Mouse (Mus musculus) T-cell, adult 2 months (primary cell): ENCODE measurements around the gene Dnase2a.

Source experiments
- DNase-seq: peaks from one replicate; pipeline ENCODE4 v3.0.0; 2022; ENCODE audit warnings: low spot score

The Dnase2a gene

DNA sequence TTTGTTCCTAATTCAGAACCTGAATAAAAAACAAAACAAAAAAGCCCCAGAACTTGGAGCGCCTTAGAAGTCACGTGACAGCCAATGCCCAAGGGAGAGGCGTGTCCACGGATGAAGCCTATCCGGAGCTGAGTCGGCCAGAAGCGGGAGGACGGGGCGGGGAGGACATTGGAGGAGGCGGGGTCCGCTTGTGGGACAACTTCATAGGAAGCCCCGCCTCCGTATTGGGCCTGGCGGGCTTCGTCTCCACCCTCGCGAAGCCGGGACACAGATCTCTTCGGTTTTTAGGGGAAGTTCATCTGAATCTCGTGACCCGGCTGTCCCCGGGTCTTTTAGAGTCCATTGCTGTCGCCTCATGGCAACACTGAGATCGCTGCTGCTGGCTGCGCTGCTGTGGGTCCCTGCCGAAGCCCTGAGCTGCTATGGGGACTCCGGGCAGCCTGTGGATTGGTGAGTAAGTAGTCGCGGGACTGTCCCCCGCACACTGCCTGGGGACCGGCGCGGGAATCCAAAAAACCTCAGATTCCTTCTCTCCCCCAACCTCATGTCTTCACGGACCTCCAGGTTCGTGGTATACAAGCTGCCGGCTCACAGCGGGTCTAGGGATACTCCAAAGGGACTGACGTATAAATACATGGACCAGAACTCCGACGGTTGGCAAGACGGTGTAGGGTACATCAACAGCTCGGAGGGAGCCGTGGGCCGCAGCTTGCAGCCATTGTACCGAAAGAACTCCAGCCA lies at the start of gene Dnase2a:
Dnase2a (plus strand) TSS at position 140 of the 741 bp plus-strand sequence.
- peak; percentile 93 for DNase-seq

- DNase-seq = peak; percentile 84
Observed at GRCm38 (mm10) chr8:84871376-84872308, 36.7 kb upstream of the Dnase2a start, which contains the start of gene Syce2. Gene Syce2, plus strand, starts transcription at chr8:84872111.

DNA sequence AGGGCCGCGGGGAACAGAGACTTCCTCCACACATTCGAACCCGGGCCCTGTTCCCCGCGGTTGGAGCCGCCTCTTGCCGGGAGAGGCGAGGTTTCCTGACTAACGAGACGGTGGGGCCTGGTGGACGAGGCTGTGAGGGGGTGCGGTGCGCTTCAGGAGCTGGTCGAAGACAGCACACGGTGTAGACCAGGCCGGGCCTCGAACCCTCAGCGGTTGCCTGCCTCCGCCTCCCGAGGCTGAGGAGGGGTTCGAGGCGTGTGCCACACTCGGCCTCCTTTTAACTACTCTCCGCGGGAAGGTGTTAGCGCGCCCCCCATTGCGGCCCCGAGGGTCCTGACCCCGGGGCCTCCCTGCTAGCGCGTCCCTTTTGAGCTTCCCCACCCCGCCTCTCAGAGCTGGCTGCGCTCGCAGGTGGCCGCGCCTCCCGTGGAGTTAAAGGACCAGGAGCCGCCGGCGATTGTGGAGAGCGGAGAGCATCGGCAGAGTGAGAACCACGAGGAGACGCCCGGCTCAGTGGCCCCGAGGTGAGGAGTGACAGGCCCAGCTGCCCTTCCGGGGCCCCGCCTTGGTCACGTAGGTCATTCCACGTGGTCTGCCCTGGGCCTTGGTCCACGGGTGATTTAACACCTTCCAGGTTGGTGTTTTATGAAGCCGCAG lies 35.9 kb upstream of the Dnase2a start:
- DNase-seq = peak; percentile 23

- no peak for DNase-seq
Observed at GRCm38 (mm10) chr8:84873016-84873415, 35.3 kb upstream of the Dnase2a start.

GRCm38 (mm10) chr8:84874339-84874738 lies 34.0 kb upstream of the Dnase2a start:
- no peak for DNase-seq

DNA sequence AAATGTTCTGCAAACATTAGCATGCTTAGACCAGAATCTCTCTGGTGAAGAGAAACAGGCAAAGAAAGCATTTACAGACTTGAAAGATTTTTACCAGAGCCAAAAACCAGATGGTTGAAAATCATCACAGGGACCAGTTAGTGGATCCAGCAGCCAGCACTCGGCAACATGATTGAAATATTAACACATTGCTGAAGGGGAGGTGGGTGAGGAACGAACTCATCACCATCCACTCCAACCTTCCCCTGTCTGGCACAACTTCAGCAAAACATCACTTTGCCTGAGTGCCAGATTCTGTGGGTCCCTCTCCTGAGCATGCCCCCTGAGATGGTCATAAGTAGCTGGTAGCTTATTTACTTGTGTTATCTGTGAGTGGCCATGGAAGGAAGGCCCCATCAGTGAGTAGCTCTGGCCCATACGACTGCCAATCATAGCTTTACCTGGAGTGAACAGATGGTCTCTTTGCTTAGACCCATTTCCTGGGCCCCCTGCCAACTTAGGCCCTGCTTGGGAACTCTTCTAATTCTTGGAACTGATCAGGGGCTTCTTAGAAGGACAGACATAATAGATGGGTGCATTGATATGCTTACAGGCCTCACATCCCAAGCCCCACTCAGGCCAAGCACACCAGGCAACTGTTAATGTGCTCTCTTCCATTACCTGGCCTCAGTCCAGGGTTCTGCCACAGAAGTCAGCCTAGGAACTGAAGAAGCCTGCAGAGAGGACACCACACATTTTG lies 30.9 kb upstream of the Dnase2a start:
- no peak for DNase-seq

- no peak for DNase-seq
Observed at GRCm38 (mm10) chr8:84878915-84879314, 29.4 kb upstream of the Dnase2a start.

- DNase-seq = no peak
Observed at GRCm38 (mm10) chr8:84884728-84885127, 23.6 kb upstream of the Dnase2a start.

DNA sequence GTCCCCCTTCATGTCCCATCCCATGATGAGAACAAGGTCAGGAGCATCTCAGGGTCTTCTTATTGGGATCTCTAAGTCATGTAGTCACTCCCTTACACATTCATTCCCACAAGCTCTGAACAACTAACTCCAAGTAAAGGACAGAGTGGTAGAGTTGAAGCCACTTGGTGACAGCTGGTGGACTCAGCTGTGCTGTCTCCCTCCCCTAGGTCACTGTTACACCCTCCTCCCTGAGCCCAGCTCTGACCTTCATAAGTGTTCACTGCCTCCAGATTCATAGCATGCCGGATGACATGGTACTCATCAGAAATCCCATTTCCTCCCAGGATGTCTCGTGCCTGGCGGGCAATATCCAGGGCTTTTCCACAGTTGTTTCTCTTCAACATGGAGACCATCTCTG lies 20.1 kb upstream of the Dnase2a start:
- DNase-seq = no peak

DNA sequence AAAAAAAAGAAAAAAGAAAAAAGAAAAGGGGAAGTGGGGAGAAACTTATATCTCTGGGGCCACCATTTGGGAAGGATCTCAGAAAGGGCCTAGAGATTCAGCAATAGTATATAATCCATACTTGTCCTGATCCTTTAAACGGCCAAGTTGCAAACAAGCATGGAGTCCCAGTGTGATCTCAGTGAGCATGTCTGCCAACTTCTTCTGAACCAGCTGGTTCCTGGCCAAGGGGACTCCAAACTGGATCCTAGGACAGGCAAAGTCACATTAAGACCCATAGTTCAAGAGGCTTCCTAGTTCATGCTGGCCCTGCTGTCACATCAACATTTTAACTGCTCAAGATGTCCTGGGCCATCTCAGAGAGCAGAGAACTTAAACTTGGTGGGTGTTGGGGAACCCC lies 19.2 kb upstream of the Dnase2a start:
- no peak for DNase-seq

GRCm38 (mm10) chr8:84892993-84893708 lies 15.2 kb upstream of the Dnase2a start:
- DNase-seq = no peak

- peak; percentile 86 for DNase-seq
Observed at GRCm38 (mm10) chr8:84893709-84894134, 14.6 kb upstream of the Dnase2a start, which contains the start of gene Gcdh. Gene Gcdh, minus strand, starts transcription at chr8:84893921.

- DNase-seq = no peak
Observed at GRCm38 (mm10) chr8:84895963-84896362, 12.4 kb upstream of the Dnase2a start.

GRCm38 (mm10) chr8:84901071-84901470 lies 7.3 kb upstream of the Dnase2a start:
- DNase-seq = no peak

DNA sequence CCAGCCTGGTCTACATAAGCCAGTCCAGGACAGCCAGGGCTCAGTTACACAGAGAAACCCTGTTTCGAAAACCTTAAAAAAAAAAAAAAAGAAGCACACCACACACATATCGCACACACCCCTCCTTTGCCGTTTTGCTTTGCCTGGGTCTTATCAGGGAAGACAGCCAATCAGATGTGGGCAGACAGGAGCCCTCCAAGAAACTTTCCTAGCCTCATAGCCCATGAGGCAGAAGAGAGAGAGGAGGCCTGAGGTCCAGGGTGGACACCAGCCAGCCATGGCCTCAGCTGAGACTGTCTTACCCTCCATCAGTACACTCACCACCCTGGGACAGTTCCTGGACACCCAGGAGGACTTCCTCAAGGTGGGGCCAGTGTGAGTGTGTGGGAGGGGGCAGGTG lies 6.6 kb upstream of the Dnase2a start, which contains the start of gene Klf1:
Klf1 (plus strand) TSS at position 177 of the 400 bp plus-strand sequence.
- no peak for DNase-seq

DNA sequence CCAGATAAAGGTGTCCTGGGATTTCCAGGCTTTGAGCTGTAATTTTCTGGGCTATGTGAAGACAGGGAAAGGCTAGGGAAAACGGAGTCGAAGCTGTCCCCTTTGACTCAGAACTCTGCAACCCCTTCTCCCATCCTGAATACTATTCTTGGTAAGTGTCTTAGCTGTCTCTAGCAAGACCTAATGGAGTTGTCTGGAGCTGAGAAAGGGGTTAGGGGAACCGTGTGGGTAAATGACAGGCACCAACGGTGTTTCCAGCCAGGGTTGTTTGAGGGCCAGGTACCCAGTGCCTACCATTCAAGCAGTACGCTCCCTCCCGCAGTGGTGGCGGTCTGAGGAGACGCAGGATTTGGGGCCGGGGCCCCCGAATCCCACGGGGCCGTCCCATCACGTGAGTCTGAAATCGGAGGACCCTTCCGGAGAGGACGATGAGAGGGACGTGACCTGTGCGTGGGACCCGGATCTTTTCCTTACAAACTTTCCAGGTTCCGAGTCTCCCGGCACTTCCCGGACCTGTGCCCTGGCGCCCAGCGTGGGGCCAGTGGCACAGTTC lies 5.9 kb upstream of the Dnase2a start:
- no peak for DNase-seq

DNA sequence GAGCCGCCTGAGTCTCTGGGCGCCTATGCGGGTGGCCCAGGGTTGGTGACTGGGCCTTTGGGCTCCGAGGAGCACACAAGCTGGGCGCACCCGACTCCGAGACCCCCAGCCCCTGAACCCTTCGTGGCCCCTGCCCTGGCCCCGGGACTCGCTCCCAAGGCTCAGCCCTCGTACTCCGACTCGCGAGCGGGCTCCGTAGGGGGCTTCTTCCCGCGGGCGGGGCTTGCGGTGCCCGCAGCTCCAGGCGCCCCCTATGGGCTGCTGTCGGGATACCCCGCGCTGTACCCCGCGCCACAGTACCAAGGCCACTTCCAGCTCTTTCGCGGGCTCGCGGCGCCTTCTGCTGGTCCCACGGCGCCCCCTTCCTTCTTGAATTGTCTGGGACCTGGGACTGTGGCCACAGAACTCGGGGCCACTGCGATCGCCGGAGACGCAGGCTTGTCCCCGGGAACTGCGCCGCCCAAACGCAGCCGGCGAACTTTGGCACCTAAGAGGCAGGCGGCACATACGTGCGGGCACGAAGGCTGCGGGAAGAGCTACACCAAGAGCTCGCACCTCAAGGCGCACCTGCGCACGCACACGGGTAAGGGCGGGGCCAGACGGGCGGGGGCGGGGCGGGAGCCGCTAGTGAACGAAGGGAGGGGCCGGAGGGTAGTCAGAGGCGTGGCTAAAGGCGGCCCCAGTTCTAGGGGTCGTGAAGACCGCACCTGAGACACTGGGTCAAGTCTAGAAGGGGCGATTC lies 5.3 kb upstream of the Dnase2a start:
- DNase-seq = peak; percentile 88

GRCm38 (mm10) chr8:84904351-84904750 lies 4.0 kb upstream of the Dnase2a start:
- no peak for DNase-seq

GRCm38 (mm10) chr8:84907037-84907436 lies 1.3 kb upstream of the Dnase2a start:
- no peak for DNase-seq

- no peak for DNase-seq
Observed at GRCm38 (mm10) chr8:84907493-84907892, 867 bp upstream of the Dnase2a start.
